8 mouse cellular contexts compared by ENCODE assay signal in genomic region chr11:30649001-30649637, GRCm38 (mm10). TPM values are rescaled to one million over a fixed set of nuclear protein-coding genes. Genes with fewer than 3 reads are reported as not detected.
DNase-seq lines count a peak whose midpoint lies in the region; ATAC-seq and TF ChIP-seq lines count a peak whose summit lies in the region.

Gene Acyp2 (minus strand): TSS chr11:30649587.

- H3K9me3 ChIP-seq in embryonic facial prominence, embryonic 11.5 days (replicated peaks; ENCODE audit: control insufficient read depth, low read length), result no peaks in the 10 kb centered on the region
- H3K9me3 ChIP-seq in intestine, postnatal 0 days (ENCODE audit: control insufficient read depth), result no peaks in the 10 kb centered on the region
- no peaks in the 10 kb centered on the region for H3K9me3 ChIP-seq in midbrain, embryonic 10.5 days (replicated peaks)

- no peaks in the 10 kb centered on the region for H3K4me1 ChIP-seq in embryonic facial prominence, embryonic 11.5 days (ENCODE audit: control insufficient read depth, insufficient read depth, low read length)
- no peaks in the 10 kb centered on the region for H3K4me1 ChIP-seq in intestine, postnatal 0 days (replicated peaks; ENCODE audit: control insufficient read depth, insufficient read depth, low read length)
- 0 out of 2 replicates have a peak, but pooled peaks cover 2% of the 10 kb centered on the region for H3K4me1 ChIP-seq in midbrain, embryonic 10.5 days

- no peaks in the 10 kb centered on the region for H3K27me3 ChIP-seq in embryonic facial prominence, embryonic 11.5 days (ENCODE audit: control insufficient read depth, insufficient read depth, low read length)
- H3K27me3 ChIP-seq in intestine, postnatal 0 days (replicated peaks; ENCODE audit: control insufficient read depth, insufficient read depth, low read length), result no peaks in the 10 kb centered on the region
- no peaks in the 10 kb centered on the region for H3K27me3 ChIP-seq in midbrain, embryonic 10.5 days (ENCODE audit: low read depth, poor library complexity, severe bottlenecking)

- H3K9ac ChIP-seq in embryonic facial prominence, embryonic 11.5 days (replicated peaks; ENCODE audit: low read length), result peak within 1 kb of the TSS; percentile 89
- peak within 1 kb of the TSS; percentile 60 for H3K9ac ChIP-seq in intestine, postnatal 0 days (ENCODE audit: low read depth, low read length)

- peak within 1 kb of the TSS; percentile 62 for H3K4me3 ChIP-seq in embryonic facial prominence, embryonic 11.5 days (ENCODE audit: low read depth, low read length)
- peak within 1 kb of the TSS; percentile 69 for H3K4me3 ChIP-seq in intestine, postnatal 0 days (ENCODE audit: low read depth, low read length)
- peak within 1 kb of the TSS; percentile 74 for H3K4me3 ChIP-seq in midbrain, embryonic 10.5 days

- H3K4me2 ChIP-seq in embryonic facial prominence, embryonic 11.5 days (ENCODE audit: low read depth, low read length), result peak within 1 kb of the TSS; percentile 68
- peak within 1 kb of the TSS; percentile 84 for H3K4me2 ChIP-seq in intestine, postnatal 0 days (replicated peaks; ENCODE audit: low read depth)

- 0 out of 2 replicates have a peak within 1 kb of the TSS, but pooled peaks have one; percentile 13 for H3K27ac ChIP-seq in embryonic facial prominence, embryonic 11.5 days (replicated peaks; ENCODE audit: low read depth, low read length)
- H3K27ac ChIP-seq in intestine, postnatal 0 days (ENCODE audit: low read depth, low read length), result peak within 1 kb of the TSS; percentile 28; the same call in 1 of the 2 replicates
- peak within 1 kb of the TSS; percentile 97 for H3K27ac ChIP-seq in midbrain, embryonic 10.5 days (replicated peaks)

- WGBS in embryonic facial prominence, embryonic 11.5 days, result under 1% methylated on average over 40 of the region's 40 CpGs
- WGBS in intestine, postnatal 0 days, result under 1% methylated on average over 40 of the region's 40 CpGs
- 1% methylated on average over 40 of the region's 40 CpGs for WGBS in midbrain, embryonic 10.5 days

- DNase-seq in adrenal gland, postnatal 25 days, result peak; percentile 90
- DNase-seq in embryonic facial prominence, embryonic 11.5 days (ENCODE audit: low spot score), result peak; percentile 88
- DNase-seq in left cerebral cortex, postnatal 36 days (ENCODE audit: low spot score in 2 of 2), result peak; percentile 83 to 85
- peak; percentile 88 for DNase-seq in midbrain, embryonic 10.5 days (ENCODE audit: low spot score)
- peak; percentile 65 to 72 for DNase-seq in right cerebral cortex, postnatal 36 days (ENCODE audit: low spot score in 2 of 2)
- peak; percentile 79 to 82 for DNase-seq in urinary bladder, postnatal 4 days (ENCODE audit: low spot score in 2 of 2)

- no peaks in the 10 kb centered on the region for H3K36me3 ChIP-seq in embryonic facial prominence, embryonic 11.5 days (replicated peaks; ENCODE audit: control insufficient read depth, insufficient read depth, low read depth, low read length)
- H3K36me3 ChIP-seq in intestine, postnatal 0 days (ENCODE audit: control insufficient read depth, insufficient read depth), result no peaks in the 10 kb centered on the region
- H3K36me3 ChIP-seq in midbrain, embryonic 10.5 days, result no peaks in the 10 kb centered on the region

- intact Hi-C loops in left cerebral cortex, postnatal 36 days (cut with DNase I), result loop anchor here (5.0 to 10.0 kb wide), 3 partner anchors 94 to 382 kb away; partner anchors contain the start of genes 4930505A04Rik and Sptbn1

- ATAC-seq in embryonic facial prominence, embryonic 11.5 days (replicated peaks; ENCODE audit: insufficient number of reproducible peaks, low FRiP score, low TSS enrichment, low read depth), result peak; percentile 98
- ATAC-seq in granulocyte monocyte progenitor cell, adult 5-6 weeks (replicated peaks; ENCODE audit: poor library complexity, severe bottlenecking), result peak; percentile 99
- ATAC-seq in intestine, postnatal 0 days, result peak; percentile 90

- peak; percentile 54 for TF ChIP-seq CTCF in intestine, postnatal 0 days (IDR thresholded peaks at IDR 0.05; ENCODE audit: low read depth)

RNA-seq across cellular contexts. Expression of gene Acyp2, which starts in this region (rescaled TPM):
- 32.0 and 48.7 TPM in 2 replicates for total RNA-seq in adrenal gland, postnatal 25 days (2021)
- polyA plus RNA-seq in embryonic facial prominence, embryonic 11.5 days (2014; fragmentation: Nextera tagmentation; extraction: Ambion mirVana), result 7.6 and 8.5 TPM in 2 replicates
- total RNA-seq in granulocyte monocyte progenitor cell, adult 5-6 weeks (2014; fragmentation: Nextera tagmentation), result 2.1 and 13.6 TPM in 2 replicates
- 0.72 and 4.3 TPM in 2 replicates for total RNA-seq in granulocyte monocyte progenitor cell, adult 5-6 weeks (2017)
- 15.5 and 17.3 TPM in 2 replicates for polyA plus RNA-seq in intestine, postnatal 0 days (2015; fragmentation: Nextera tagmentation; extraction: Ambion mirVana)
- total RNA-seq in left cerebral cortex, postnatal 36 days (2021), result 10 to 100 TPM; 22.7 to 28.2 TPM
- 10.2 and 10.9 TPM in 2 replicates for polyA plus RNA-seq in midbrain, embryonic 10.5 days (2016; fragmentation: Nextera tagmentation; extraction: Ambion mirVana)

Comparison
In these comparisons a context has a peak if more than half of its experiments do, and no peak if none do; other contexts are left out.
1. Peak in every context shown above with its lines: DNase-seq, ATAC-seq, H3K4me3 ChIP-seq and H3K27ac ChIP-seq.
2. H3K27ac ChIP-seq: peak in every context shown above with its lines; median percentile 97 in midbrain, embryonic 10.5 days; 28 in intestine, postnatal 0 days; 13 in embryonic facial prominence, embryonic 11.5 days.